Mouse (Mus musculus) left cerebral cortex, adult 2 months (tissue): Measurements from ENCODE around the gene Sars. TPM values are rescaled to one million over a fixed set of nuclear protein-coding genes. Genes with fewer than 3 reads are reported as not detected.

Experiments used
- DNase-seq, 2 experiments: peaks; one replicate each; pipeline ENCODE4 v3.0.0; 2021 to 2022; ENCODE audit warnings: low spot score in 2 of 2, mixed read lengths in 1 of 2; ENCODE audit errors: extremely low spot score in 1 of 2
- H3K27ac ChIP-seq: fragments of 200-600 bp; 2 replicates; pipeline ENCODE4 v1.8.1; 2022
- H3K4me3 ChIP-seq: fragments of 200-600 bp; 2 replicates; pipeline ENCODE4 v1.8.1; 2022
- CTCF ChIP-seq: fragments of 200-600 bp; IDR thresholded peaks from 2 replicates; pipeline ENCODE4 v1.8.1; 2022; ENCODE audit warnings: antibody characterized with exemption, mild to moderate bottlenecking, moderate library complexity
- intact Hi-C: fragments of 180-260 bp; cut with DNase I; formaldehyde crosslinking; loops from one replicate; pipeline ENCODE4 v1.15.1; 2025
- total RNA-seq, 2 experiments: library from RNA; stranded (reverse); gene quantifications; 2 replicates each; pipeline ENCODE4 v1.2.3; 2021

The Sars gene
- total RNA-seq, 2 experiments from 2014 or later: 216 to 222 TPM

- DNase-seq: no peak
- H3K4me3 ChIP-seq: no peak overlapping the region
- TF ChIP-seq CTCF: no peak
- intact Hi-C loops: no loop called here
- H3K27ac ChIP-seq: no peak overlapping the region
Measured at GRCm38 (mm10) chr3:108454172-108454571, 9.2 kb upstream of the Sars start.

- no peak for TF ChIP-seq CTCF
Measured at GRCm38 (mm10) chr3:108451969-108452368, 7.0 kb upstream of the Sars start.

GRCm38 (mm10) chr3:108445366-108445705, 327 bp upstream of the Sars start:
- TF ChIP-seq CTCF: no peak
- intact Hi-C loops: loop anchor here (2.0 to 5.0 kb wide), 2 partner anchors 45 to 52 kb away; no protein-coding TSS in a partner anchor
- DNase-seq: no peak

More at GRCm38 (mm10) chr3:108451969-108452368, 7.0 kb upstream of the Sars start:
- no peak for DNase-seq
- H3K27ac ChIP-seq: no peak overlapping the region
- intact Hi-C loops: no loop called here
- H3K4me3 ChIP-seq: no peak overlapping the region

GRCm38 (mm10) chr3:108444029-108444428, 980 bp downstream of the Sars start:
- Histone ChIP-seq H3K4me3 (peak overlapping the region; percentile 89), H3K27ac (peak overlapping the region; percentile 89)
- no peak for TF ChIP-seq CTCF
- intact Hi-C loops: loop anchor here (2.0 kb wide), 1 partner anchor 43 kb away; no protein-coding TSS in a partner anchor
- DNase-seq: peak in 1 of 2 experiments; percentile 32

More at GRCm38 (mm10) chr3:108445366-108445705, 327 bp upstream of the Sars start:
- Histone ChIP-seq H3K4me3 (peak overlapping the region; percentile 89), H3K27ac (peak overlapping the region; percentile 89)

- H3K27ac ChIP-seq: no peak overlapping the region
- no peak overlapping the region for H3K4me3 ChIP-seq
- intact Hi-C loops: no loop called here
- DNase-seq: no peak
- TF ChIP-seq CTCF: no peak; the same call in 1 of the 2 replicates
Measured at GRCm38 (mm10) chr3:108436380-108436714, 8.7 kb downstream of the Sars start.

- DNase-seq: no peak
- no peak overlapping the region for H3K27ac ChIP-seq
- TF ChIP-seq CTCF: no peak
- intact Hi-C loops: no loop called here
- no peak overlapping the region for H3K4me3 ChIP-seq
Measured at GRCm38 (mm10) chr3:108435701-108436379, 9.2 kb downstream of the Sars start.

GRCm38 (mm10) chr3:108433881-108434495, 11.0 kb downstream of the Sars start:
- intact Hi-C loops: loop anchor here (2.0 kb wide), 1 partner anchor 31 kb away; no protein-coding TSS in a partner anchor
- no peak for TF ChIP-seq CTCF
- Histone ChIP-seq H3K4me3 (no peak overlapping the region), H3K27ac (no peak overlapping the region)
- no peak for DNase-seq

- Histone ChIP-seq H3K27ac (no peak overlapping the region), H3K4me3 (no peak overlapping the region)
- DNase-seq: no peak
- intact Hi-C loops: loop anchor here (2.0 kb wide), 1 partner anchor 31 kb away; no protein-coding TSS in a partner anchor
- no peak for TF ChIP-seq CTCF
Measured at GRCm38 (mm10) chr3:108433188-108433880, 11.7 kb downstream of the Sars start.

- no peak for TF ChIP-seq CTCF
- Histone ChIP-seq H3K27ac (no peak overlapping the region), H3K4me3 (no peak overlapping the region)
- intact Hi-C loops: loop anchor here (2.0 kb wide), 1 partner anchor 30 kb away; no protein-coding TSS in a partner anchor
- DNase-seq: no peak
Measured at GRCm38 (mm10) chr3:108432542-108433187, 12.3 kb downstream of the Sars start.

GRCm38 (mm10) chr3:108425624-108426018, 19.4 kb downstream of the Sars start:
- TF ChIP-seq CTCF: no peak
- intact Hi-C loops: no loop called here
- no peak for DNase-seq
- H3K4me3 ChIP-seq: no peak overlapping the region
- H3K27ac ChIP-seq: no peak overlapping the region

- Histone ChIP-seq H3K4me3 (no peak overlapping the region), H3K27ac (no peak overlapping the region)
- DNase-seq: no peak
- intact Hi-C loops: no loop called here
- no peak for TF ChIP-seq CTCF
Measured at GRCm38 (mm10) chr3:108424944-108425623, 19.9 kb downstream of the Sars start.
